Mouse (Mus musculus) embryonic facial prominence, embryonic 15.5 days (tissue): ENCODE data around the gene 4930550L24Rik. TPM values are rescaled to one million over a fixed set of nuclear protein-coding genes. Genes with fewer than 3 reads are reported as not detected.

Source experiments
- ATAC-seq: fragments of 200-750 bp; cut with Nextera tagmentation; 2 replicates; pipeline ENCODE4 v1.8.0; 2017; ENCODE audit warnings: low read depth, moderate TSS enrichment; ENCODE audit not compliant: insufficient number of reproducible peaks, low FRiP score, low TSS enrichment
- H3K27ac ChIP-seq: fragments of 300-500 bp; sonication (generic); replicated peaks from 2 replicates; pipeline ENCODE4 v1.5.1; 2015; ENCODE audit warnings: mild to moderate bottlenecking, inconsistent platforms
- H3K27me3 ChIP-seq: fragments of 300-500 bp; sonication (generic); 2 replicates; pipeline ENCODE4 v1.6.1; 2015; ENCODE audit warnings: inconsistent platforms
- H3K36me3 ChIP-seq: fragments of 300-500 bp; sonication (generic); 2 replicates; pipeline ENCODE4 v1.6.1; 2015; ENCODE audit warnings: mild to moderate bottlenecking, inconsistent platforms
- H3K4me1 ChIP-seq: fragments of 300-500 bp; sonication (generic); 2 replicates; pipeline ENCODE4 v1.6.1; 2015; ENCODE audit warnings: inconsistent platforms
- H3K4me2 ChIP-seq: fragments of 300-500 bp; sonication (generic); replicated peaks from 2 replicates; pipeline ENCODE4 v1.6.1; 2015; ENCODE audit warnings: mild to moderate bottlenecking, inconsistent platforms
- H3K4me3 ChIP-seq: fragments of 300-500 bp; sonication (generic); replicated peaks from 2 replicates; pipeline ENCODE4 v1.5.1; 2015; ENCODE audit warnings: mild to moderate bottlenecking, inconsistent platforms
- H3K9ac ChIP-seq: fragments of 300-500 bp; sonication (generic); 2 replicates; pipeline ENCODE4 v1.6.1; 2015; ENCODE audit warnings: inconsistent platforms
- H3K9me3 ChIP-seq: fragments of 300-500 bp; sonication (generic); replicated peaks from 2 replicates; pipeline ENCODE4 v1.6.1; 2016; ENCODE audit warnings: inconsistent platforms
- WGBS: fragments of 180-500 bp; shearing (Covaris S2); methylation state at CpG from one replicate; pipeline ENCODE4 v1.1.7; 2015; 5-methylcytosine and 5-hydroxymethylcytosine counted together
- polyA plus RNA-seq: library from polyadenylated mRNA; unstranded; fragments of >200 nt; fragmentation: Nextera tagmentation; extraction: Ambion mirVana; gene quantifications from 2 replicates; pipeline ENCODE4 v1.2.1, GENCODE M21; 2015

The 4930550L24Rik gene
- not detected in 2 replicates for polyA plus RNA-seq

DNA sequence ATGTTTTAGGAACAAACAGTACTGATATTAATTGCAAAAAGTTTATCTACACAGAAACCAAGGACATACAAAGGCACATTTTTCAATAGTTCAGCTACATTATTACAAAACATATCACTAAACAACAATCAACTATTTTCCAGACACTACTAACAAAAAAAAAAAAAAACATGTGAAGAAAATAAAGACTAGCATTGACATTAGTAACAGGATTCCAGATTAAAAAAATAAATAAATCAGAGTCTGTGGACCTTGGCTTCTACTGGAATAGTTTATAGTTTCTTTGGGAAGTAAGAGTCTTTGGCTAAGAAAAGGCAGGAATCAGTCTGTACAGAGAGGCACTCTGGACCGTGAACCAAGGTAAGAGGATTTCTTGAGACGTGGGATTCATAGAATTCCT, at the start of gene 4930550L24Rik:
Gene 4930550L24Rik (plus strand): TSS at position 301 of the 400 bp plus-strand sequence.
- Histone ChIP-seq H3K27me3 (no peaks in the 10 kb centered on the region), H3K4me3 (no peak within 1 kb of the TSS), H3K4me2 (no peak within 1 kb of the TSS), H3K9ac (no peak within 1 kb of the TSS), H3K9me3 (no peaks in the 10 kb centered on the region), H3K4me1 (no peaks in the 10 kb centered on the region), H3K27ac (no peak within 1 kb of the TSS), H3K36me3 (no peaks in the 10 kb centered on the region)
- WGBS = 67% methylated on average over 2 of the region's 2 CpGs
- no peak for ATAC-seq

DNA sequence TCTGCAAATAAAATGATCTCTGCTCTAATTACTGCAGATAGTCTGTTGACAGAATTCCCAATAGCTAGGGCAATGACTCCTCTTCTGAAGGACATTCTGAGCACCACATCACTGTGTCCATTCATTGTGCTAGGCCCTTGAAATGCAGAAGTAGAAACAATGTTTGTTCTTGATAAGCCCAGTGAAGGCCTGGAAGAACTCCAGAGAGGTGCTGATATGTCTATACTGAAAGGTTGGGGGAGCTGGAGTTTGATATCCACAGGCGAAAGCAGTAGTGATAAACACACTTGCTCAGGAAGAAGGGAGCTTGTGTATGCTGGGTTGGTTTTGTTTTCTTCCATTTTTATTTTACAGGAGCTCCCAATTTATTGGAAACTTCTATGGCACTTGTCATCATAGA, 8.4 kb upstream of the 4930550L24Rik start:
- 83% methylated on average over 1 of the region's 1 CpGs for WGBS
- H3K9ac ChIP-seq = no peak overlapping the region
- no peak overlapping the region for H3K4me2 ChIP-seq
- no peak overlapping the region for H3K4me3 ChIP-seq
- no peaks in the 10 kb centered on the region for H3K9me3 ChIP-seq
- H3K27me3 ChIP-seq = no peaks in the 10 kb centered on the region
- no peaks in the 10 kb centered on the region for H3K36me3 ChIP-seq
- ATAC-seq = no peak
- no peak overlapping the region for H3K27ac ChIP-seq
- H3K4me1 ChIP-seq = no peaks in the 10 kb centered on the region

DNA sequence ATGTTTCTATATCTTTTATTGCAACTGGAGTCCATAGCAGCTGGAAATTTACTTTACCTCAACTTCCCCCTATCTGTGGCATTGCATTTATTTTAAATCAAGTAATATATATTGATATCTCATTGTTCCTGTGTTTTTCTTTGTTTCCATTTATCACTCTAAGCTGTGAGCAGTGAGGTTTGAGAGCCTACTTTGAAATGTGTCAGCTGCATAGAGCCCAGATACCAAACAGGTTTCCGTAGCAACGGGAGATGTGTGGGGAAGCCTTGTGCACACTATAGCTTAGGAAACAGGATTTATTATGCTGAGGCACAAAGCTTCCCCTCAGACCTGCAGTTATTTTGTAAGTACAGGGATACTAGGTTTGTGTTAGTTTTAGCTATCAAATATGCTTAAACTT, 58.8 kb downstream of the 4930550L24Rik start:
- no peaks in the 10 kb centered on the region for H3K4me1 ChIP-seq
- H3K36me3 ChIP-seq = no peaks in the 10 kb centered on the region
- no peak overlapping the region for H3K27ac ChIP-seq
- WGBS = 93% methylated on average over 2 of the region's 2 CpGs
- H3K4me3 ChIP-seq = no peak overlapping the region
- no peak overlapping the region for H3K9ac ChIP-seq
- H3K9me3 ChIP-seq = no peaks in the 10 kb centered on the region
- ATAC-seq = no peak
- no peaks in the 10 kb centered on the region for H3K27me3 ChIP-seq
- H3K4me2 ChIP-seq = no peak overlapping the region
